Mouse (Mus musculus): Measurements from ENCODE around the gene Ttll2. TPM values are rescaled to one million over a fixed set of nuclear protein-coding genes. Genes with fewer than 3 reads are reported as not detected.
A peak's percentile ranks its signal among the peaks of the same experiment; 100 is the strongest.
"Not testable (repeated sequence)": the region's sequence is repeated elsewhere in the genome, so short reads cannot be mapped to it uniquely, and the experiment has no call there.

Gene Ttll2
- total RNA-seq, 2 experiments from 2014 or later: 0.20 TPM; not detected in 1

GRCm38 (mm10) chr17:7360749-7361465 is 8.4 kb upstream of the Ttll2 start:
- DNase-seq: peak; percentile 40 to 62

DNA sequence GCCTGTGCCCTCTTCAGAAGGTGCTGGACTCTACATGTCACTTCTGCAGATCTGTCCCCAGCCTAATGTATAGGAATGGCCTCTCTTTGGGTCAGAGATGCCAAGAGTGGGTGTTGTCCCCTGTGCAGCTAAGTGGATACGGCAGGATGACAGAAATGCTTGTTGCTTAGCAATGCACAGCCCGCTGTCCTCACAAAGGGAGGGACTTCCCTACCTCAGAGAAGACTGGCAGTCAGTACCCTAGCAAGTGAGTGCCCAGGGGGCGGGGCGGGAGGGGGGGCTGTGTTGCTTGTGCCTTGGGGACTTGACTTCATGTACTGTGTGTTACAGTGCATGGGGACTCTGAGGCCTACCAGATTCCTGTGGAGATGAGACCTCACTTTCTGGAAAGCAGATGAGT is 7.3 kb upstream of the Ttll2 start:
- not testable (repeated sequence) for DNase-seq

DNA sequence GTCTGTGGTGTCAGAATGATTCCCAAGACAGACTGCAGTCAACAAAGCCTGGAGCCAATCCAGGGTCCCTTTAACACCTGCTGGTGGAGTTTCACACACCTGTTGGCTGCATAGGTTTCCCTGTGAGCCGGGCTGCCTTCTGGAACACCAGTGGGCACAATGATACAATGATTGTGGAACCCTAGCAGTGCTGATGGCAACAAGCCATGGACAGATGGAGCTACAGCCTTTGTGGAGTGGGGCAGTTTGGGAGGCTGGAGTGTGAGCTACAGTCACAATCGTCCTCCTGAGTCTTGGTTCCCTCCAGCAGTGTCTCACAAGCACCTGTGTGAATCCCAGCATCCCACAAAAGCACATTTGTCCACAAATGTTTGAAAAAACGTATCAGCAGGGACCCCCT is 3.7 kb downstream of the Ttll2 start:
- DNase-seq: not testable (repeated sequence)

DNA sequence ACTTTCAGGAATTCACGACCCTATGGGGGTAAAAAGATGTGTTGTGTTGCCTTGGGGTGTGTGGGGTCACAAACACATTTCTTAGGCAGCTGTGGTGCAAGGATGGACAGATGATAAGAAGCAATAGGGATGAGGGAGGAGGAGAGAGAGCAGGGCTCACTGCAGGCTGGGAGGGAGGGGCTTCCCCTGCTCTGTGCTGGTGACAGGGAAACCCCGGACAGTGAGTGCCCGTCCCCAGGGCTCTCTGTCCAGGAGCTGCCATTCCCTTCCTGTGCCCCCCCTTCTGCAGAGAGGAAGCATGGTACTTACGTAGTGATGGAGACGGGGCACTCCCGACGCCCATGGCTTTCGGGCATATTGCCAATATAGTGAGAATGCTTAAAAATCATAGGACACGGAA is 15.1 kb downstream of the Ttll2 start:
- DNase-seq: not testable (repeated sequence)

DNA sequence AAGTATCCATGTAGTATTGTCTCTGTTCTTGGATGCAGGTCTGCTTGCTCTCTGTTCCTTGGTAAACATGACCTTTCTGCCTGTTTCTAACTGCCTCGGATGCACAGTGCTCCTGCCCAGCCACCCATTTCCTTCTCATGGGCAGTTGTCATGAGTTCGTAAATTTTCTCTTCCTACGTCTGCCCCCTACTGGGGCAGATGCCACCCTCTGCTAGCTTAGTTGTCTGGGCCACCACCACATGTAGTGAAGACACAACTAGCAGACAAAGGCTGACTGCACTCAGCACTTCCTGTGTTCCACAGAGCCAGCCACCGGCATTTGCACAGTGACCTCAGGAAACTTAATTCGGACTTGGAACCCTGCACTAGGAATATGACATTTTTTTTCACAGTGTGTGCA is 19.8 kb downstream of the Ttll2 start:
- DNase-seq: not testable (repeated sequence)

DNA sequence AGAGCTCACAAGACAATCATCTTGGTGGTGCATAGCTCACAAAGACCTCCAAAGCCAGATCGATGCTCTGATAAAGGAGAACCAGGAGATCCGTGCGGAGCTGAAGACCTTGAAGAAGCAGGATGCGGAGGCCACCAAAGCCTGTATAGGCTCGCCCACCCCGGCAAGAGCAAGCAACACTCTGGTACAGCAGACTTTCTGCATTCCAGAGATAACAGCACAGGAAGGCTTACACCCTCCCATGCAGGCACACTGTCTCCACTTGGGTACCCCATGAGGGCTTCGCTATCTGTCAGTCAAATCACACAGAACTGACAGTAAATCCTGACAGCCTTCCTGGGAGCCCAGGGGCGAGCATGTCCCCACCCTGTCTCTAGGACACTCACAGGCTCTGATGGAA is 26.1 kb downstream of the Ttll2 start:
- not testable (repeated sequence) for DNase-seq

DNA sequence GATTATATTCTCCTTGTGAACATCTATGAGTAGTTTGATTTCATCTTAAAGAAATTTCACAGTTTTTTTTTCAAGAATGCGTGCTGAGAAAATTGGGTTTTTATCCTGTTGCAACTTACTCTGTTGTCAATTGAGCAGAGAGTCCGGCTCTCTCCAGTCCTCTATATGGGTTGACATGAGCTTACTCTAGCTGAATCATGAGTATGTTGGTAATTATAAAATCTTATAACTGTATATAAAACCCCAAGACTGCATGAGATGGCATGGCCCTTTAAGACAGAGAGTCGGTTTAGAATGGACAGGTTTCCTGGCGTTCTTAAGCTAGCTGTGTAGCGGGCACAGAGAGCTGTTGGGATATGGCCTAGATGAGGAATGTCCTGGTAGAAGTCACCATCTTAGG is 28.1 kb downstream of the Ttll2 start, which contains the start of gene Tcp10a:
Tcp10a (plus strand) TSS at position 301 of the 400 bp plus-strand sequence.
- DNase-seq: not testable (repeated sequence)

DNA sequence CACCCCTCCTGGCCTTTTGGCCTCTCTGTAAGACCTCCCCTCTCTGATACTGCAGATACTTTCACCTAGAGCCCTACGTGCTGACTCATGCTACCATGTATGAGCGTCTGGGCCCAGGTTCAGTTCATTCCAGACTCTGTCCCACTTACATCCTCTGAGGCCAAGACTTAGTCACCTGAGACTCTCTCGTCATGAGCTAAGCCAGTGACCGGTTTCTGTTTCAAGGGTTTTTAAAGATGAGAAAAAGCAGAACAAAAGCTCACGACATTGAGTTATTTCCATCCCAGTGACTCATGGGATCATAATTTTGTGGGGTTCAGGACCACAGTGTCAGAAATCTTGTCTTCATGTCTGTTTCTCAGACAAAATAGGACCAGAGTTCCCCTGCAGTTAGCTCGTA is 32.7 kb downstream of the Ttll2 start:
- not testable (repeated sequence) for DNase-seq

DNA sequence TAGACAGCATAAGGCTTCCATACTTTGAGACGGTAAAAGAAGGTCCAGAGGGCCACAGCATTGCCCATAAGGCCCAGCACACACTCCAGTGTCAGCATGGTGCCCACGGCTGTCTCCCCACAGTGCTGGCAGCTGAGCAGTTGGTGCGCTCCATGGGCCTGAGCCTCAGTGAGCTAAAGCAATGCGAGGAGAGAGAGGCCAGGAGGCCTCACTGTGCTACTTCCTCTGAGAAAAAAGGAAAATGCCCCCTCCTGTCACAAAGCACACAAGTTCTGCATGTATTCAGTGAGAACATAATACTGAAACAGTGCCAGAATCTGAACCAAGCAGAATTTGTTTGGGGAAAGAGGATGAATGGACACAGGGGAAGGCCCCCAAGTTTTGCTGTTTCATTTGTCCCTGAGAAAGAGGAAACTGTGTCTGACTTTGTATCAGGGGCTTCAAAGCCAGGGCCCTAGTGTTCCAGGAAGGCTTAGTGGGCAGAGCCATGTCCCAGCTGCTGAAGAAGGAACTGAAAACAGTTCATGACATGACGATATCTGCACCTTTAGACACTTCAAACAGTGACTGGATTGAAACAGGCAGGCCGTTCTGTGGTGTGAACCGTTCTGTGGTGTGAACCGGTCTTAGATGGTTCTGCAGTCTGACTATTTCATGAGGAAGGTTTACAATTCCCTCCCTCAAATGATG is 36.7 kb downstream of the Ttll2 start:
- DNase-seq: not testable (repeated sequence)

DNA sequence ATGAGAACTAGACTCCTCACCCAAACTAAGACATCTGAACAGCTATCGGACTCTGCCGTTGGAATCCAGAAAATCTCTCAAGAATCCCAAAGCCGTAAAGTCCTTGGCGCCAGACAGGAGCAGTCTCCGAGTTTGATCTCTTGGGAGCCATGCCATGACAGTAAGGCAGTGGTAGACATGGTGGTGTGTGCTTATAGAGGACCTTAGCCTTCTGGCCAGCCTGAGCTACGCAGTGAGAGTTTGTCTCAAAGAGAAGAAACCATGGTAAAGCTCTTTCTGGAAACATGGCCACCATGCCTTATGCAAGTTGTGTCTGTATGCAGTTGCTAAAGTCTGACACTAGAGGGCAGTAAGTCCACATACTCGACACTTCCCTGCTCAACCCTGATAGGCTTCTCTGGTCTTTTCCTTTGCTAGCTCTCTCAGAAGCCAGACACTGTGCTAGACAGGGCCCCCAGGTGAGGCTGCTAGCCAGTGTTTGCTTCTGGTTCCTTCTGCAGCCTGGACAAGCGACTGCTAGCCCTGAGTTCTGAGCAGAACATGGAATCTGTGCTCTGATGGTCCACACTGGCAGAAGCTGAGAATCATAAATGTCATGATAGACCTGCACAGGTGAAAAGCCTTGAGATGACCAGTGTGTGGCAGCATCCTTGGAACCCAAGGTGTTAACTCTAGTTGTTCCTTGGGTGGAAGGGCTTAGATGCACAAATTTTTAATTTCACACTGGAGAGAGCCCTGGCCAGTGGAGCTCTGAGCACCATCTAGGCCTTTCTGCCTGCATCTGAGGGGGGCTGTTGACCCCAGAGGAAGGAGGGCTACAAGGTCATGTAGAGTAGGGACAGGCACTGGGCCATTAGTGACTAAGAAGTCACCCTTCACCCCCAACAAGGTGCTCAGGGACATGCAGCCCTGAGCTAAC is 46.0 kb downstream of the Ttll2 start:
- peak in 1 of 2 experiments; percentile 7 for DNase-seq

Other genes with a start within 250 kb of the Ttll2 start
- gene Rps6ka2, start 182.6 kb downstream of the Ttll2 start, total RNA-seq (2021): 10 to 100 TPM; 10.3 to 17.6 TPM
- gene Tcp10a, start 28.1 kb downstream of the Ttll2 start, total RNA-seq (2021): under 1 TPM in 1 of 2 experiments, not detected in 1; 0.13 TPM
- gene Gm49630, start 19.3 kb upstream of the Ttll2 start, total RNA-seq (2021): not detected
- 1 to 10 TPM in 1 of 2 experiments, under 1 TPM in 1; 0.23 to 4.0 TPM for gene Unc93a2, start 32.8 kb upstream of the Ttll2 start, total RNA-seq (2021)

Data from adrenal gland, postnatal 36 days (tissue).